Mouse (Mus musculus) ES-Bruce4 (cell line): ENCODE results near the gene Fgfr2. TPM values are rescaled to one million over a fixed set of nuclear protein-coding genes. Genes with fewer than 3 reads are reported as not detected.

Experiments
- H3K27ac ChIP-seq: 2 replicates; pipeline ENCODE4 v1.5.1; 2012; ENCODE audit warnings: low read length, inconsistent platforms; ENCODE audit not compliant: insufficient read depth
- H3K27me3 ChIP-seq: 2 replicates; pipeline ENCODE4 v1.6.1; 2012; ENCODE audit warnings: mild to moderate bottlenecking, low read length, inconsistent platforms; ENCODE audit not compliant: control insufficient read depth, poor library complexity, insufficient read depth, severe bottlenecking
- H3K36me3 ChIP-seq: 2 replicates; pipeline ENCODE4 v1.6.1; 2012; ENCODE audit warnings: inconsistent platforms, mild to moderate bottlenecking, low read length, moderate library complexity; ENCODE audit not compliant: control insufficient read depth, poor library complexity, insufficient read depth, severe bottlenecking
- H3K4me1 ChIP-seq: one replicate; pipeline ENCODE4 v1.8.1; 2011; ENCODE audit warnings: low read length; ENCODE audit not compliant: control insufficient read depth, insufficient read depth
- H3K4me3 ChIP-seq: 2 replicates; pipeline ENCODE4 v1.5.1; 2011; ENCODE audit warnings: low read depth, mild to moderate bottlenecking, low read length
- H3K9ac ChIP-seq: 2 replicates; pipeline ENCODE4 v1.6.1; 2012; ENCODE audit warnings: low read depth, mild to moderate bottlenecking, inconsistent platforms; ENCODE audit not compliant: poor library complexity, severe bottlenecking
- H3K9me3 ChIP-seq: replicated peaks from 2 replicates; pipeline ENCODE4 v1.6.1; 2012; ENCODE audit warnings: mild to moderate bottlenecking, low read length, inconsistent platforms; ENCODE audit not compliant: control insufficient read depth, poor library complexity, insufficient read depth, severe bottlenecking
- CTCF ChIP-seq: IDR thresholded peaks from one replicate; pipeline ENCODE4 v1.8.1; 2011; ENCODE audit warnings: low read depth, low read length
- EP300 ChIP-seq: IDR thresholded peaks from 2 replicates; pipeline ENCODE4 v1.6.1; 2011; ENCODE audit warnings: low read depth, low read length; ENCODE audit not compliant: insufficient read depth
- POLR2A ChIP-seq: IDR thresholded peaks from one replicate; pipeline ENCODE4 v1.8.1; 2011; ENCODE audit warnings: low read length; ENCODE audit not compliant: insufficient read depth
- polyA plus RNA-seq: library from polyadenylated mRNA; stranded (reverse); fragments of >200 nt; gene quantifications from 2 replicates; pipeline ENCODE4 v1.2.4, GENCODE M21; 2011; ENCODE audit warnings: low read depth; ENCODE audit not compliant: missing spikeins, insufficient read depth, insufficient read length

Gene Fgfr2
- polyA plus RNA-seq, 1 experiment = 34.8 TPM

DNA sequence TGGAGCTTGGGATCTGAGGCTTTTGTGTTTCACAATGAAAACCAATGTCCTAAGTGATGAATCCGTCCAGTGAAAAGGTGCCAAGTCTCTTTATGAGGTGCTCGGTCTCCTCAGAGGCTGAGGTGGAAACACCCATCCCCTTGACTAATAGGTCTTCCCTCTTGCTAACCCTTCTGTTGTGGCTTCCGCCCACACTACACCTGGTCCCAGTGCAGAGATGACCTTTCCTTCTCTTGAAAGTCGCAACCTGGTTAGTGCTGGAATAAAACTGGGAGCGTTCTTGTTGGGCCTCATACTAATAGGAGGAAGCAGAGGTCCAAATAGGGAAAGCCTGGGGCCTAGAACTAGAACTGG is 2490.8 kb downstream of the Fgfr2 start:
- no peak overlapping the region for H3K27ac ChIP-seq
- H3K27me3 ChIP-seq = no peaks in the 10 kb centered on the region
- no peaks in the 10 kb centered on the region for H3K4me1 ChIP-seq
- no peak overlapping the region for H3K9ac ChIP-seq
- TF ChIP-seq CTCF (no peak), POLR2A (no peak), EP300 (no peak)
- H3K36me3 ChIP-seq = no peaks in the 10 kb centered on the region
- no peak overlapping the region for H3K4me3 ChIP-seq
- H3K9me3 ChIP-seq = no peaks in the 10 kb centered on the region

DNA sequence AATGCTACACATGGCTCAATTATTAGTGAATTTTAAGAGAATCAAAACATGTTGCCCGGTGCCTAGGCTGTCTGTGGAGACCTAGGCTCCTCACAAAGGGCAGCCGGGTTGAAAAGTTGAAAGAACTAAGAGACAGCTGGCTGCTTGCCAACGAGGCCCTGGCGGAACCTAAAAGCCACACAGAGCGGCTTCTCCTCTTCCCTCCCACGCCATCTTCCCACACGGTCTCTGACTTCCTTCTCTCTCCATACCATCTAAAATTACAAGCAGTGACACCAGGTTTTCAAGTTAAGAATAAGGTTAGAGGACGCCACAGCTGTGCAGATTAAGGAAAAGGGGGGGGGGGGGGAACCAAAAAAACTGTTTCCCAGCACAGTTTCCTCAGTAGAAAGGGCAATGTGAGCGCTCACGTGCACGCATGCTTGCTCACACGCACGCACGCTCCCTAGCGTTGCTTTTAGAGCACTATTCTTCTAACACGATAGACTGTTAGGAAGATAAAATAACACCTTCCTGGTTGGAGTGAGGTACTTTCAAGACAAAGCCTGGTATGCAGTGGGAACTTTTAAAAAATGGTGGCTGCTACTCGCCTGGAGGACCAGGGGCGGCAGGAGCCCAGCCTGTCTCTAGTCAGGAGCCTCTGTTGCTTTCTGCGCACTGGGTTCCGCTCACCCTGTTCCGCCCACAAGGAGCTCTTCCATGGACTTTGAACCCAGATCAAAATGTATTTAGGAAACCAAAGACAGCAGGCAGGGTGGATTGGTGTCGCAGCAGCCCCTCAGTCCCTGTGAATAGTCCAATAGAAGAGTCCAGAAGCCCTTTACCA is 2491.4 kb downstream of the Fgfr2 start:
- Histone ChIP-seq H3K9me3 (no peaks in the 10 kb centered on the region), H3K4me1 (no peaks in the 10 kb centered on the region), H3K36me3 (no peaks in the 10 kb centered on the region), H3K9ac (0 out of 2 replicates have a peak overlapping the region, but pooled peaks have one; percentile 3), H3K27me3 (no peaks in the 10 kb centered on the region), H3K4me3 (no peak overlapping the region), H3K27ac (no peak overlapping the region)
- TF ChIP-seq EP300 (no peak), CTCF (no peak), POLR2A (no peak)

DNA sequence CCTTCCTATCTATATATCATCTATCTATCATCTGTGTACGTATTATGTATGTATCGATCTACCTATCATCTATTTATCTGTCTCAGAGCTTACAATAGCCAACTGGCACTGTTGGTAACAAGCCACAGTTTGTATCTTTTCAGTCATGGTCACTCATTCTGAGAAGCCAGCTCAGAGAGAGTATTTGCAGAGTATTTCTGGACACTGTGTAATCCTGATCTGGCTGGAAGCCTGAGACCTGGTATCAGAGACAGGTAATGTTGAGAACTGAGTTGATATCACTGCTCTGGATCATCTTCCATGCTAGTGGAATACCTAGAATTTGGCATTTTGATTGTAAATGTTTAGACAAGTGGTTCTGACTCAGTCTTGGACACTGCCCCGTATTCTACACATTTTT is 2492.2 kb downstream of the Fgfr2 start:
- no peaks in the 10 kb centered on the region for H3K9me3 ChIP-seq
- no peak overlapping the region for H3K9ac ChIP-seq
- H3K4me1 ChIP-seq = no peaks in the 10 kb centered on the region
- H3K36me3 ChIP-seq = no peaks in the 10 kb centered on the region
- H3K27ac ChIP-seq = no peak overlapping the region
- TF ChIP-seq POLR2A = no peak
- no peak for TF ChIP-seq CTCF
- TF ChIP-seq EP300 = no peak
- H3K4me3 ChIP-seq = no peak overlapping the region
- no peaks in the 10 kb centered on the region for H3K27me3 ChIP-seq

DNA sequence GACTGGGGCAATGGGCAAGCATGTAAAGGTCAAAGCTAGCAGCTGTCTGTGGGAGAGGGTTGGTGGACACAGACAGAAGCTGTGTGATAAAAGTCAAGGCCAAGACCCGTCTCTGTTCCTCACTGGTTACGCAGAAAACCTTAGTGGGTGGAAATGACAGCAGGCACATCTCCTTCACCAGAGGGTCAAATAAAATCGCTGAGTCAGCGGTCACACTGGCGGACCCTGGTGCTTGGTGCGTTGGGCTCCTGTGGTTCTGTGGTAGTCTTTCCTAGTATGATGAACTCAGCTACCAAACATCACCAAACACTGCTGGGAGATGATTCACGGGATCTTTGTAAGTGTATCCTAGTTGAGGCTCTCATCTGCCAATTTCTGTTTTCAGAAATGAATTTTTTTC is 2493.2 kb downstream of the Fgfr2 start:
- Histone ChIP-seq H3K36me3 (no peaks in the 10 kb centered on the region), H3K4me1 (no peaks in the 10 kb centered on the region), H3K9ac (no peak overlapping the region), H3K27me3 (no peaks in the 10 kb centered on the region), H3K9me3 (no peaks in the 10 kb centered on the region), H3K27ac (no peak overlapping the region), H3K4me3 (no peak overlapping the region)
- TF ChIP-seq CTCF (no peak), POLR2A (no peak), EP300 (no peak)

DNA sequence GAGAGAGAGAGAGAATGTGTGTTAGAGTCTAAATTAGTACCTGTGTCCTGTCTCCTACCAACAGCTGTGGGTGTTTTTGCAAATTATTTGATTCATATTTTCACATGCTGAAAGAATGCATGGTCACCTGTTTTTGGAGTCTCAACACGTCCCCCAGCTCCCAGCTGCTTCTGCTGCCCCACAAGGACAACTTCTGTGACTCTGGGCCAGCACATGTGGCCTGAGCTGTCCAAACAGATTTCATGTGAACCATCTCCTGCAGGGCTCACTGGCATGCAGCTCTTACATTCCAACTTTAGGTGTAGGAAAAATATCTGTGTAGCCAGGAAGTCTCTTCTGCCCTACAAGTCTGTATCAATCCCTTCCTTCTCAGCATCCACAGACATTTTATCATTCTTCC is 2494.5 kb downstream of the Fgfr2 start:
- Histone ChIP-seq H3K36me3 (no peaks in the 10 kb centered on the region), H3K27ac (no peak overlapping the region), H3K4me3 (no peak overlapping the region), H3K4me1 (no peaks in the 10 kb centered on the region), H3K9me3 (no peaks in the 10 kb centered on the region), H3K9ac (no peak overlapping the region), H3K27me3 (no peaks in the 10 kb centered on the region)
- TF ChIP-seq CTCF (no peak), EP300 (no peak), POLR2A (no peak)

DNA sequence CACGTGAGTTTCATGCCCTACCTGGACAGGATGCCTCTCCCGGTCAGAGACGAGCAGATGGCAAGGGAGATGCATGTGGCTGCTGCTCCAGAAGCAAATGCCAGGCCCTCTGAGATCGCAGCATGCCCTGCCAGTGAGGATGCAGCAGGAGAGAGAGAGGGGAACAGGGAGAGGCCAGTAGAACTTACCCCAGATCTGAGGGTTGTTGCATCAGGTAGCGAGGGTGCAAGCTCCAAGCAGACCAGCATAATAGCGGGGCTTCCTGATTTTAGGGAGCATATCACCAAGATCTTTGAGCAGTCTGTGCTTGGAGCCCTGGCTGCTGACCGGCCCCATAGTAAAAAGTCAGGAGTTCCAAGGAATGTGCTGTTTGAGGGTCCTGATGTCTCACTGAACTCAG is 2497.8 kb downstream of the Fgfr2 start:
- no peaks in the 10 kb centered on the region for H3K4me1 ChIP-seq
- no peaks in the 10 kb centered on the region for H3K27me3 ChIP-seq
- TF ChIP-seq EP300 (no peak), CTCF (no peak), POLR2A (no peak)
- no peaks in the 10 kb centered on the region for H3K9me3 ChIP-seq
- no peak overlapping the region for H3K27ac ChIP-seq
- H3K9ac ChIP-seq = no peak overlapping the region
- H3K4me3 ChIP-seq = no peak overlapping the region
- H3K36me3 ChIP-seq = no peaks in the 10 kb centered on the region
